Mouse (Mus musculus) liver, adult 2 months (tissue): Measurements from ENCODE around the gene Dpyd. TPM values are rescaled to one million over a fixed set of nuclear protein-coding genes. Genes with fewer than 3 reads are reported as not detected.

Experiments
- DNase-seq: peaks from one replicate; pipeline ENCODE4 v3.0.0-alpha.2; 2011; ENCODE audit warnings: low read depth, low spot score; ENCODE audit errors: extremely low read depth
- H3K27ac ChIP-seq: fragments of 200-500 bp; replicated peaks from 2 replicates; pipeline ENCODE4 v1.5.1; 2012; ENCODE audit warnings: low read depth, mild to moderate bottlenecking, control low read depth, inconsistent platforms, low read length; ENCODE audit not compliant: insufficient read depth
- H3K27me3 ChIP-seq: fragments of 200-500 bp; 2 replicates; pipeline ENCODE4 v1.6.1; 2012; ENCODE audit warnings: mild to moderate bottlenecking, moderate library complexity, low read length, inconsistent platforms; ENCODE audit not compliant: control insufficient read depth, insufficient read depth
- H3K36me3 ChIP-seq: fragments of 200-500 bp; 2 replicates; pipeline ENCODE4 v1.6.1; 2012; ENCODE audit warnings: low read length, inconsistent platforms; ENCODE audit not compliant: control insufficient read depth, insufficient read depth
- H3K4me1 ChIP-seq: fragments of 200-500 bp; 2 replicates; pipeline ENCODE4 v1.6.1; 2011; ENCODE audit warnings: low read length; ENCODE audit not compliant: control insufficient read depth, insufficient read depth
- H3K4me3 ChIP-seq: fragments of 200-500 bp; 2 replicates; pipeline ENCODE4 v1.5.1; 2011; ENCODE audit warnings: low read depth, mild to moderate bottlenecking, control low read depth, low read length, moderate library complexity; ENCODE audit not compliant: insufficient read depth
- H3K79me2 ChIP-seq: fragments of 200-500 bp; 2 replicates; pipeline ENCODE4 v1.6.1; 2012; ENCODE audit warnings: inconsistent platforms, mild to moderate bottlenecking, low read length, moderate library complexity; ENCODE audit not compliant: control insufficient read depth, insufficient read depth
- H3K9ac ChIP-seq: fragments of 200-500 bp; 2 replicates; pipeline ENCODE4 v1.6.1; 2012; ENCODE audit warnings: low read depth, mild to moderate bottlenecking, control low read depth, inconsistent platforms, low read length
- CTCF ChIP-seq: fragments of 200-500 bp; IDR thresholded peaks from 2 replicates; pipeline ENCODE4 v1.5.1; 2011; ENCODE audit warnings: low read depth, low read length, control low read depth
- POLR2A ChIP-seq: fragments of 200-500 bp; IDR thresholded peaks from 2 replicates; pipeline ENCODE4 v1.6.1; 2011; ENCODE audit warnings: low read length, control low read depth; ENCODE audit not compliant: insufficient read depth; ENCODE audit errors: extremely low read depth
- WGBS: fragments of 180-500 bp; shearing (Covaris S2); methylation state at CpG from one replicate; pipeline ENCODE4 v1.1.7; 2018; 5-methylcytosine and 5-hydroxymethylcytosine counted together
- polyA plus RNA-seq: library from polyadenylated mRNA; depleted of rRNA; stranded (reverse); fragments of >200 nt; gene quantifications from 2 replicates; pipeline ENCODE4 v1.2.3, GENCODE M21; 2012
- total RNA-seq: library from RNA; depleted of rRNA; stranded (reverse); fragments of >200 nt; gene quantifications from 2 replicates; pipeline ENCODE4 v1.2.3, GENCODE M21; 2014

The Dpyd gene
- total and polyA plus RNA-seq, 2 experiments = 65.4 to 470 TPM

DNA sequence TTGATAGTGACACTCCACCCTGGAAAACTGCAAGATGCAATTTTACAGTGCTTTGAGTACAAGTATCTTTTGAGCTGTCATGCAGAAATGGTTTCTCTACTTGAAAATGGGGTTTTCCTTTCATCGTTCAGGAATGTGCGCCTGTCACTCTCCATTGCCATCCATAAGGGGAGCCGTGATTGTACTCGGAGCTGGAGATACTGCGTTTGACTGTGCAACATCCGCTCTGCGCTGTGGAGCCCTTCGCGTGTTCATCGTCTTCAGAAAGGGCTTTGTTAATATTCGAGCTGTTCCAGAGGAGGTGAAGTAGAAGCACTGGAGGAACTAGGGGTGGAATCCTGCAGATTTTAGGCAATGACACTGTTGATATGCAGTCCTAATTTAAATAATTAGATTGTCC is 337.1 kb downstream of the Dpyd start:
- TF ChIP-seq CTCF = no peak
- no peak overlapping the region for H3K27ac ChIP-seq
- H3K36me3 ChIP-seq = peaks cover 10% of the 10 kb centered on the region
- no peak overlapping the region for H3K4me3 ChIP-seq
- H3K27me3 ChIP-seq = no peaks in the 10 kb centered on the region
- DNase-seq = no peak
- no peaks in the 10 kb centered on the region for H3K4me1 ChIP-seq
- no peaks in the 10 kb centered on the region; the same call in 1 of the 2 replicates for H3K79me2 ChIP-seq
- WGBS = 91% methylated on average over 11 of the region's 11 CpGs
- no peak overlapping the region for H3K9ac ChIP-seq

GRCm38 (mm10) chr3:118991312-118991711 is 429.4 kb downstream of the Dpyd start:
- H3K27ac ChIP-seq = no peak overlapping the region
- H3K36me3 ChIP-seq = peaks cover 8% of the 10 kb centered on the region
- WGBS = 93% methylated on average over 2 of the region's 2 CpGs
- H3K27me3 ChIP-seq = no peaks in the 10 kb centered on the region
- H3K9ac ChIP-seq = no peak overlapping the region
- no peaks in the 10 kb centered on the region for H3K4me1 ChIP-seq
- no peaks in the 10 kb centered on the region; the same call in 1 of the 2 replicates for H3K79me2 ChIP-seq
- TF ChIP-seq POLR2A (no peak), CTCF (0 out of 2 replicates have a peak, but pooled peaks have one; percentile 4)
- H3K4me3 ChIP-seq = no peak overlapping the region
- no peak for DNase-seq

GRCm38 (mm10) chr3:118991793-118992192 is 429.9 kb downstream of the Dpyd start:
- no peak for DNase-seq
- H3K27me3 ChIP-seq = no peaks in the 10 kb centered on the region
- WGBS = 84% methylated on average over 4 of the region's 4 CpGs
- no peaks in the 10 kb centered on the region; the same call in 1 of the 2 replicates for H3K79me2 ChIP-seq
- H3K4me1 ChIP-seq = no peaks in the 10 kb centered on the region
- H3K27ac ChIP-seq = no peak overlapping the region
- peaks cover 8% of the 10 kb centered on the region for H3K36me3 ChIP-seq
- H3K4me3 ChIP-seq = no peak overlapping the region
- no peak; the same call in 1 of the 2 replicates for TF ChIP-seq CTCF
- no peak for TF ChIP-seq POLR2A
- H3K9ac ChIP-seq = no peak overlapping the region

GRCm38 (mm10) chr3:119021255-119021654 is 459.3 kb downstream of the Dpyd start:
- no peak for TF ChIP-seq CTCF
- TF ChIP-seq POLR2A = no peak
- no peak overlapping the region for H3K9ac ChIP-seq
- WGBS = 54% methylated on average over 7 of the region's 7 CpGs

GRCm38 (mm10) chr3:119042611-119043010 is 480.7 kb downstream of the Dpyd start:
- 15% methylated on average over 1 of the region's 1 CpGs for WGBS
- Histone ChIP-seq H3K27ac (peak overlapping the region; percentile 44; the same call in 1 of the 2 replicates), H3K27me3 (no peaks in the 10 kb centered on the region), H3K36me3 (no peaks in the 10 kb centered on the region; the same call in 1 of the 2 replicates), H3K4me1 (peaks cover 11% of the 10 kb centered on the region; the same call in 1 of the 2 replicates), H3K79me2 (no peaks in the 10 kb centered on the region; the same call in 1 of the 2 replicates), H3K4me3 (no peak overlapping the region), H3K9ac (no peak overlapping the region)
- peak; percentile 87 for DNase-seq
- TF ChIP-seq POLR2A (no peak), CTCF (no peak)

More at GRCm38 (mm10) chr3:119021255-119021654, 459.3 kb downstream of the Dpyd start:
- H3K79me2 ChIP-seq = no peaks in the 10 kb centered on the region
- peaks cover 8% of the 10 kb centered on the region for H3K36me3 ChIP-seq
- no peak for DNase-seq
- 0 out of 2 replicates have a peak, but pooled peaks cover 1% of the 10 kb centered on the region for H3K4me1 ChIP-seq
- H3K27me3 ChIP-seq = no peaks in the 10 kb centered on the region
- H3K4me3 ChIP-seq = no peak overlapping the region
- H3K27ac ChIP-seq = no peak overlapping the region

DNA sequence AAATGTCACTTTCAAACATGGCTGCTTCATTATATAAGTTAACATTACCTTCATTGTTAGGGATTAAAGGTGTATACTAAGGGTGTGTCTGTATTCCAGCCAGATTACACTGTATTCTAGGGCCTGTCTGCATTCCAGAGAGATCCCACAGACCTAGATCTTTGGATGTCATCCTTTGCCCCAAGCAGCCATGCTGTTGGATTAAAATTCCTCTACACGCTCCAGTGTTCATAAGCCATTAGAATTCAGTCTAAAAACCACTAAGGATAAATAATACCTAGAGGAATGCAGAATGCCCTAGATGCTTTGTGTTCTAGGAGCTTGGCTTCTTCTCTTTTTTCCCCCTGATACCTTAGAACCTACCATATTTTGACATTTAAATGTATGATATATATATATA is 494.2 kb downstream of the Dpyd start:
- peaks cover 3% of the 10 kb centered on the region for H3K36me3 ChIP-seq
- no peak overlapping the region for H3K27ac ChIP-seq
- no peak overlapping the region for H3K4me3 ChIP-seq
- H3K27me3 ChIP-seq = no peaks in the 10 kb centered on the region
- H3K9ac ChIP-seq = no peak overlapping the region
- DNase-seq = no peak
- no peaks in the 10 kb centered on the region for H3K4me1 ChIP-seq
- TF ChIP-seq CTCF (no peak), POLR2A (no peak)
- no peaks in the 10 kb centered on the region for H3K79me2 ChIP-seq
- 84% methylated on average over 1 of the region's 1 CpGs for WGBS
